Mouse (Mus musculus): ENCODE data around the gene Rgl2.
"Not testable (repeated sequence)": the region's sequence is repeated elsewhere in the genome, so short reads cannot be mapped to it uniquely, and the experiment has no call there.

The Rgl2 gene

GRCm38 (mm10) chr17:33929371-33930279 lies at the start of gene Rgl2:
Gene Rgl2 (plus strand): TSS chr17:33929543.
- peak; percentile 95 for DNase-seq (ENCODE audit: low spot score)

GRCm38 (mm10) chr17:33884320-33884719 lies 45.0 kb upstream of the Rgl2 start:
- not testable (repeated sequence) for DNase-seq (ENCODE audit: low spot score)

- not testable (repeated sequence) for DNase-seq (ENCODE audit: low spot score)
Observed at GRCm38 (mm10) chr17:33887802-33888201, 41.5 kb upstream of the Rgl2 start.

- DNase-seq (ENCODE audit: low spot score) = not testable (repeated sequence)
Observed at GRCm38 (mm10) chr17:33888230-33888629, 41.1 kb upstream of the Rgl2 start.

GRCm38 (mm10) chr17:33889941-33890532 lies 39.3 kb upstream of the Rgl2 start:
- DNase-seq (ENCODE audit: low spot score) = not testable (repeated sequence)

- peak; percentile 99 for DNase-seq (ENCODE audit: low spot score)
Observed at GRCm38 (mm10) chr17:33890533-33891059, 38.7 kb upstream of the Rgl2 start, which contains the start of gene Kifc1. Gene Kifc1 (minus strand): TSS chr17:33890661.

GRCm38 (mm10) chr17:33891357-33891756 lies 38.0 kb upstream of the Rgl2 start:
- DNase-seq (ENCODE audit: low spot score) = no peak

- DNase-seq (ENCODE audit: low spot score) = not testable (repeated sequence)
Observed at GRCm38 (mm10) chr17:33891892-33892291, 37.5 kb upstream of the Rgl2 start.

GRCm38 (mm10) chr17:33892429-33892828 lies 36.9 kb upstream of the Rgl2 start:
- no peak for DNase-seq (ENCODE audit: low spot score)

- DNase-seq (ENCODE audit: low spot score) = not testable (repeated sequence)
Observed at GRCm38 (mm10) chr17:33893011-33893410, 36.3 kb upstream of the Rgl2 start.

- DNase-seq (ENCODE audit: low spot score) = no peak
Observed at GRCm38 (mm10) chr17:33897114-33897794, 32.1 kb upstream of the Rgl2 start.

- not testable (repeated sequence) for DNase-seq (ENCODE audit: low spot score)
Observed at GRCm38 (mm10) chr17:33898193-33898592, 31.1 kb upstream of the Rgl2 start.

GRCm38 (mm10) chr17:33899642-33900041 lies 29.7 kb upstream of the Rgl2 start:
- no peak for DNase-seq (ENCODE audit: low spot score)

GRCm38 (mm10) chr17:33900281-33900988 lies 28.9 kb upstream of the Rgl2 start:
- peak; percentile 17 for DNase-seq (ENCODE audit: low spot score)

- DNase-seq (ENCODE audit: low spot score) = no peak
Observed at GRCm38 (mm10) chr17:33900989-33901314, 28.4 kb upstream of the Rgl2 start.

GRCm38 (mm10) chr17:33901653-33902052 lies 27.7 kb upstream of the Rgl2 start:
- no peak for DNase-seq (ENCODE audit: low spot score)

GRCm38 (mm10) chr17:33902079-33902478 lies 27.3 kb upstream of the Rgl2 start:
- no peak for DNase-seq (ENCODE audit: low spot score)

- no peak for DNase-seq (ENCODE audit: low spot score)
Observed at GRCm38 (mm10) chr17:33902491-33902890, 26.9 kb upstream of the Rgl2 start.

- not testable (repeated sequence) for DNase-seq (ENCODE audit: low spot score)
Observed at GRCm38 (mm10) chr17:33903911-33904651, 25.3 kb upstream of the Rgl2 start.

GRCm38 (mm10) chr17:33904835-33905234 lies 24.5 kb upstream of the Rgl2 start, which contains the start of gene Platr17:
Gene Platr17 (plus strand): TSS chr17:33905135.
- not testable (repeated sequence) for DNase-seq (ENCODE audit: low spot score)

Measured in ovary, postnatal 14 days (tissue).